Mouse (Mus musculus) myocyte (in vitro differentiated cells): ENCODE results near the gene Fam198b. TPM values are rescaled to one million over a fixed set of nuclear protein-coding genes. Genes with fewer than 3 reads are reported as not detected.

Source experiments
- H3K27me3 ChIP-seq: one replicate; pipeline ENCODE4 v1.6.1; 2011; ENCODE audit not compliant: control insufficient read depth, insufficient read depth, insufficient read length
- H3K36me3 ChIP-seq: one replicate; pipeline ENCODE4 v1.6.1; 2011; ENCODE audit not compliant: control insufficient read depth, insufficient read depth
- H3K4me2 ChIP-seq: one replicate; pipeline ENCODE4 v1.6.1; 2011; ENCODE audit warnings: low read depth, control low read depth
- H3K4me3 ChIP-seq: one replicate; pipeline ENCODE4 v1.5.1; 2011; ENCODE audit warnings: mild to moderate bottlenecking, control low read depth, moderate library complexity
- H3K79me2 ChIP-seq: one replicate; pipeline ENCODE4 v1.6.1; 2011; ENCODE audit not compliant: control insufficient read depth, insufficient read depth
- H3ac ChIP-seq: one replicate; pipeline ENCODE4 v1.6.1; 2011; ENCODE audit not compliant: control insufficient read depth, insufficient read length
- CEBPB ChIP-seq: IDR thresholded peaks from 2 replicates; pipeline ENCODE4 v1.6.1; 2011; ENCODE audit warnings: mild to moderate bottlenecking, moderate library complexity; ENCODE audit not compliant: poor library complexity, insufficient read depth, severe bottlenecking
- E2F4 ChIP-seq: IDR thresholded peaks from one replicate; pipeline ENCODE4 v1.6.1; 2011; ENCODE audit warnings: mild to moderate bottlenecking, control low read depth, moderate library complexity; ENCODE audit not compliant: insufficient read depth
- MAX ChIP-seq: IDR thresholded peaks from one replicate; pipeline ENCODE4 v1.6.1; 2011; ENCODE audit warnings: low read depth, mild to moderate bottlenecking, control low read depth
- MYOD1 ChIP-seq, 3 experiments: IDR thresholded peaks; one replicate each; pipeline ENCODE4 v1.6.1; 2011; ENCODE audit warnings: control low read depth in 2 of 3, low read depth in 2 of 3, mild to moderate bottlenecking in 2 of 3, moderate library complexity in 1 of 3; ENCODE audit not compliant: insufficient read length in 2 of 3, control insufficient read depth in 1 of 3
- MYOG ChIP-seq, 3 experiments: IDR thresholded peaks; one replicate each; pipeline ENCODE4 v1.6.1; 2011; ENCODE audit warnings: control low read depth in 2 of 3, low read depth in 2 of 3, mild to moderate bottlenecking in 2 of 3; ENCODE audit not compliant: insufficient read length in 2 of 3, control insufficient read depth in 1 of 3, insufficient read depth in 1 of 3
- POLR2A ChIP-seq: IDR thresholded peaks from one replicate; pipeline ENCODE4 v1.6.1; 2011; ENCODE audit warnings: low read depth, mild to moderate bottlenecking, control low read depth, moderate library complexity; ENCODE audit not compliant: insufficient read length
- POLR2AphosphoS2 ChIP-seq: IDR thresholded peaks from one replicate; pipeline ENCODE4 v1.6.1; 2011; ENCODE audit warnings: low read depth, control low read depth; ENCODE audit not compliant: insufficient read length
- REST ChIP-seq: IDR thresholded peaks from one replicate; pipeline ENCODE4 v1.6.1; 2011; ENCODE audit warnings: mild to moderate bottlenecking, control low read depth, moderate library complexity; ENCODE audit not compliant: insufficient read depth, insufficient read length
- SRF ChIP-seq: IDR thresholded peaks from one replicate; pipeline ENCODE4 v1.6.1; 2011; ENCODE audit warnings: low read depth; ENCODE audit not compliant: control insufficient read depth, insufficient read length
- TCF12 ChIP-seq: IDR thresholded peaks from one replicate; pipeline ENCODE4 v1.6.1; 2011; ENCODE audit warnings: mild to moderate bottlenecking, control low read depth; ENCODE audit not compliant: poor library complexity, insufficient read depth, severe bottlenecking
- TCF3 ChIP-seq: IDR thresholded peaks from one replicate; pipeline ENCODE4 v1.6.1; 2011; ENCODE audit warnings: low read depth, control low read depth; ENCODE audit not compliant: insufficient read length
- USF1 ChIP-seq: IDR thresholded peaks from one replicate; pipeline ENCODE4 v1.6.1; 2011; ENCODE audit warnings: low read depth, mild to moderate bottlenecking, control low read depth, moderate library complexity
- polyA plus RNA-seq: library from polyadenylated mRNA; unstranded; fragments of >200 nt; fragmentation: generic; extraction: Trizol; gene quantifications from one replicate; pipeline ENCODE4 v1.2.1, GENCODE M21; 2012; ENCODE audit warnings: missing spikeins

The Fam198b gene
- polyA plus RNA-seq, 1 experiment = 1.8 TPM

- Histone ChIP-seq H3K4me2 (no peak overlapping the region), H3K36me3 (no peaks in the 10 kb centered on the region), H3K27me3 (no peaks in the 10 kb centered on the region), H3K4me3 (no peak overlapping the region), H3ac (no peak overlapping the region), H3K79me2 (no peaks in the 10 kb centered on the region)
- no peak for TF ChIP-seq MYOD1 (IDR thresholded peaks at IDR 0.05; ENCODE audit: control insufficient read depth in 1 of 3, insufficient read length in 2 of 3, low read depth in 2 of 3)
- TF ChIP-seq POLR2A = no peak
- TF ChIP-seq TCF12 = no peak
- no peak for TF ChIP-seq CEBPB
- no peak for TF ChIP-seq SRF
- TF ChIP-seq POLR2AphosphoS2 = no peak
- no peak for TF ChIP-seq REST
- TF ChIP-seq E2F4 = no peak
- no peak for TF ChIP-seq MAX
- TF ChIP-seq USF1 = no peak
Measured at GRCm38 (mm10) chr3:79903803-79904202, 19.5 kb downstream of the Fam198b start.

DNA sequence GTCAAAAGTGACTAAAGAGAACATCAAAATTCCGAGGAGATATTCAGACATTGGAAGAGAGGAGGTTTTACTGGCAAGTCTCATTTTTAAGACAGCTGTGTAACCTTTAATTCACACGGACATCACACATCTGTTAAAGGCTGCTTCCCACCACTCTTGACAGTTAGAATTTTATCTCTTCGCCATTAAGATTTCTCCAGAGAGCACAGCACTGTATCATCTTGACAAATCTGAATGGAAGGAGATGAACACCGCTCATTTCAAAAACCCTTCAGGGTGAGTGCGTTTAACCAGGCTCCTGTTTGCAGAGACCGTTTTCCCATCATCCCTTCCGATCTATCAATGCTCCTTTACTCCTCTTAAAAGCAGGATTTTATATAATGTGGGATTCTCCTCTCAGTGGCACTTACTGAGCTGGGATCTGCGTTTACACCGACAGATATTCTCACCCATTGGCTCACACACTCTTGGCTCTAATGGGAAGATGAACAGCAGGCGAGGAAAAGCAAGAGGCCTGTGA is 20.0 kb downstream of the Fam198b start:
- Histone ChIP-seq H3K4me2 (no peak overlapping the region), H3K36me3 (no peaks in the 10 kb centered on the region), H3K79me2 (no peaks in the 10 kb centered on the region), H3K4me3 (no peak overlapping the region), H3K27me3 (no peaks in the 10 kb centered on the region), H3ac (no peak overlapping the region)
- TF ChIP-seq TCF12 (no peak), MYOD1 (IDR thresholded peaks at IDR 0.05; ENCODE audit: control insufficient read depth in 1 of 3, insufficient read length in 2 of 3, low read depth in 2 of 3) (no peak), CEBPB (no peak), POLR2AphosphoS2 (no peak), POLR2A (no peak), USF1 (no peak)

- Histone ChIP-seq H3K4me2 (no peak overlapping the region), H3K4me3 (no peak overlapping the region), H3K79me2 (no peaks in the 10 kb centered on the region), H3K36me3 (no peaks in the 10 kb centered on the region), H3K27me3 (no peaks in the 10 kb centered on the region), H3ac (no peak overlapping the region)
- TF ChIP-seq SRF (no peak), REST (no peak), POLR2A (no peak), TCF3 (no peak), CEBPB (no peak), USF1 (no peak), MAX (no peak), TCF12 (no peak), E2F4 (no peak), MYOD1 (IDR thresholded peaks at IDR 0.05; ENCODE audit: control insufficient read depth in 1 of 3, insufficient read length in 2 of 3, low read depth in 2 of 3) (no peak), MYOG (IDR thresholded peaks at IDR 0.05; ENCODE audit: control insufficient read depth in 1 of 3, insufficient read depth in 1 of 3, insufficient read length in 2 of 3, low read depth in 2 of 3) (no peak)
Measured at GRCm38 (mm10) chr3:79905397-79905796, 21.1 kb downstream of the Fam198b start.

GRCm38 (mm10) chr3:79906250-79907045 is 22.1 kb downstream of the Fam198b start:
- Histone ChIP-seq H3ac (no peak overlapping the region), H3K4me2 (no peak overlapping the region), H3K4me3 (no peak overlapping the region), H3K36me3 (no peaks in the 10 kb centered on the region), H3K27me3 (no peaks in the 10 kb centered on the region), H3K79me2 (no peaks in the 10 kb centered on the region)
- TF ChIP-seq MAX (no peak), CEBPB (no peak), E2F4 (no peak), POLR2AphosphoS2 (no peak), USF1 (no peak), MYOD1 (IDR thresholded peaks at IDR 0.05; ENCODE audit: control insufficient read depth in 1 of 3, insufficient read length in 2 of 3, low read depth in 2 of 3) (no peak), MYOG (IDR thresholded peaks at IDR 0.05; ENCODE audit: control insufficient read depth in 1 of 3, insufficient read depth in 1 of 3, insufficient read length in 2 of 3, low read depth in 2 of 3) (no peak)

GRCm38 (mm10) chr3:79907223-79907622 is 22.9 kb downstream of the Fam198b start:
- no peak for TF ChIP-seq MAX
- TF ChIP-seq USF1 = no peak
- TF ChIP-seq TCF12 = no peak
- no peak for TF ChIP-seq REST
- TF ChIP-seq TCF3 = no peak
- no peak for TF ChIP-seq MYOG (IDR thresholded peaks at IDR 0.05; ENCODE audit: control insufficient read depth in 1 of 3, insufficient read depth in 1 of 3, insufficient read length in 2 of 3, low read depth in 2 of 3)
- no peak for TF ChIP-seq E2F4
- no peak for TF ChIP-seq CEBPB
- no peak for TF ChIP-seq SRF
- TF ChIP-seq POLR2AphosphoS2 = no peak
- TF ChIP-seq POLR2A = no peak
- no peak for TF ChIP-seq MYOD1 (IDR thresholded peaks at IDR 0.05; ENCODE audit: control insufficient read depth in 1 of 3, insufficient read length in 2 of 3, low read depth in 2 of 3)
- Histone ChIP-seq H3ac (no peak overlapping the region), H3K36me3 (no peaks in the 10 kb centered on the region), H3K4me2 (peak overlapping the region; percentile 53), H3K79me2 (no peaks in the 10 kb centered on the region), H3K4me3 (no peak overlapping the region), H3K27me3 (no peaks in the 10 kb centered on the region)
